Mouse (Mus musculus) thymus, adult 2 months (tissue): ENCODE measurements around the gene Tspan31.

ENCODE experiments used
- CTCF ChIP-seq: fragments of 200-500 bp; IDR thresholded peaks from 2 replicates; pipeline ENCODE4 v1.5.1; 2012; ENCODE audit warnings: mild to moderate bottlenecking, control low read depth, low read length, moderate library complexity, borderline replicate concordance; ENCODE audit not compliant: control insufficient read depth, poor library complexity, insufficient read depth; ENCODE audit errors: extremely low read depth
- POLR2A ChIP-seq: fragments of 200-500 bp; IDR thresholded peaks from 2 replicates; pipeline ENCODE4 v1.6.1; 2012; ENCODE audit warnings: mild to moderate bottlenecking, low read length, control low read depth, moderate library complexity; ENCODE audit not compliant: control insufficient read depth, poor library complexity, insufficient read depth; ENCODE audit errors: extremely low read depth

DNA sequence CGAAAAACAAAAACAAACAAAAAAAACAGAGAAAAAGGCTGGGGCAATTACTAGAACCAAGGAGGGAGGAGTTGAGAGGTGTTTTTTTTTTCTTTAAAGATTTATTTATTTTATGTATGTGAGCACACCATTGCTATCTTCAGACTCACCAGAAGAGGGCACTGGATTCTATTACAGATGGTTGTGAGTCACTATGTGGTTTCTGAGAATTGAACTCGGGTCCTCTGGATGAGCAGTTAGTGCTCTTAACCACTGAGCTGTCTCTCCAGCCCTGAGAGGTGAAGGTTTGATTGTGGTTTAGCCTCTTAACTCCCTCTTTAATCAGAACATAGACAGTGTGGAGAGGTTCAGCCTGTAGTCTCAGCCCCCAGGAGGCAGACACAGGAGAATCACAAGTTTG is 45.0 kb upstream of the Tspan31 start:
- no peak for TF ChIP-seq POLR2A
- no peak for TF ChIP-seq CTCF
